Mouse (Mus musculus) kidney, embryonic 14.5 days (tissue): ENCODE measurements around the gene Plagl2. TPM values are rescaled to one million over a fixed set of nuclear protein-coding genes. Genes with fewer than 3 reads are reported as not detected.
A peak's percentile ranks its signal among the peaks of the same experiment; 100 is the strongest.
"Not testable (repeated sequence)": the region's sequence is repeated elsewhere in the genome, so short reads cannot be mapped to it uniquely, and the experiment has no call there.

Source experiments
- ATAC-seq: fragments of 200-750 bp; cut with Nextera tagmentation; 2 replicates; pipeline ENCODE4 v1.8.0; 2017; ENCODE audit warnings: moderate number of reproducible peaks, mild to moderate bottlenecking, moderate TSS enrichment, moderate library complexity; ENCODE audit not compliant: low FRiP score, low TSS enrichment
- H3K27ac ChIP-seq: fragments of 300-500 bp; sonication (generic); 2 replicates; pipeline ENCODE4 v1.5.1; 2014; ENCODE audit warnings: low read depth, mild to moderate bottlenecking, low read length, moderate library complexity, mixed read lengths
- H3K27me3 ChIP-seq: fragments of 300-500 bp; sonication (generic); 2 replicates; pipeline ENCODE4 v1.6.1; 2014; ENCODE audit warnings: mild to moderate bottlenecking, low read length; ENCODE audit not compliant: control insufficient read depth, insufficient read depth
- H3K36me3 ChIP-seq: fragments of 300-500 bp; sonication (generic); 2 replicates; pipeline ENCODE4 v1.6.1; 2014; ENCODE audit warnings: low read length, mixed read lengths; ENCODE audit not compliant: control insufficient read depth, insufficient read depth
- H3K4me1 ChIP-seq: fragments of 300-500 bp; sonication (generic); 2 replicates; pipeline ENCODE4 v1.6.1; 2014; ENCODE audit warnings: low read length, mixed read lengths; ENCODE audit not compliant: control insufficient read depth, insufficient read depth
- H3K4me2 ChIP-seq: fragments of 300-500 bp; sonication (generic); replicated peaks from 2 replicates; pipeline ENCODE4 v1.6.1; 2014; ENCODE audit warnings: low read depth, mild to moderate bottlenecking, low read length
- H3K4me3 ChIP-seq: fragments of 300-500 bp; sonication (generic); 2 replicates; pipeline ENCODE4 v1.5.1; 2014; ENCODE audit warnings: mild to moderate bottlenecking, low read length
- H3K9ac ChIP-seq: fragments of 300-500 bp; sonication (generic); 2 replicates; pipeline ENCODE4 v1.6.1; 2014; ENCODE audit warnings: low read depth, mild to moderate bottlenecking, low read length, moderate library complexity
- H3K9me3 ChIP-seq: fragments of 300-500 bp; sonication (generic); 2 replicates; pipeline ENCODE4 v1.6.1; 2016; ENCODE audit warnings: low read length; ENCODE audit not compliant: control insufficient read depth
- WGBS: fragments of 180-500 bp; shearing (Covaris S2); extraction: QIAGEN DNeasy Blood & Tissue Kit; methylation state at CpG from one replicate; pipeline ENCODE4 v1.1.7; 2014; 5-methylcytosine and 5-hydroxymethylcytosine counted together
- polyA plus RNA-seq: library from polyadenylated mRNA; unstranded; fragments of >200 nt; fragmentation: Nextera tagmentation; extraction: Ambion mirVana; gene quantifications from 2 replicates; pipeline ENCODE4 v1.2.1, GENCODE M21; 2014

Gene Plagl2
- 17.6 and 26.2 TPM in 2 replicates for polyA plus RNA-seq

DNA sequence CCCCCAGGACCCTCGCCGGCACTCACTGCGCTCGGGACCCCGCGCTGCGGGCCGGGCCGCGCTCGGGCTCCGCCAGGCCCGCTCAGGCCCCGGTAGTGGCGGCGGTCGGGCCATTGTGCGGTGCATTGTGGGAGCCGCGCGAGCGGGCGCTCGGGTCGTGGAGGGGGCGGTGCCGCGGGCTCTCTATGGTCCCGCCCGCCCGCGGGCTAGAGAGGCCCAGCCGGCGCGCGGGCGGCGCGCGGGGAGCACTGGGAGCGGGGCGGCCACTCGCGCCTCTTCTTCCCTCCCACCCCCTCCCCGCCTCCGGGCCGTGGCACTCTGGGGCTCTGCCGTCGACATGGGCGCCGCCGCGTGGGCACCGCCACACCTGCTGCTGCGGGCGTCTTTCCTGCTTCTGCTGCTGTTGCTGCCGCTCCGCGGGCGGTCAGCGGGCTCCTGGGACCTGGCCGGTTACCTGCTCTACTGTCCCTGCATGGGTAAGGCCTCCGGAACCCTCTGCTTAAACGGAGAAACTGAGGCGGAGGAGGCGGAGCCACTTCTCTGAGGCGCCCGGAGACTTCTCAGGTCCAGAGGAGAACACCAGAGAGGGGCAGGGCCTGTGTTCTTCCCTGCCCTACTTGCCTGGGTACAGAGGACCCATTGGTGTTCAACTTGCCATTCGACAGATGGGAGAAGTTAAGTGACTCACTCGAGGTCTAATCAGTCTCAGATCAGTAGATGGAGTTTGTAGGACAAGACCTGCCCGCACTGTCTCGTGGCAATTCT is at the start of gene Plagl2, which contains the start of gene Pofut1:
TSS of gene Plagl2 (minus strand) at position 177 of the 765 bp plus-strand sequence.
TSS of gene Pofut1 (plus strand) at position 284 of the 765 bp plus-strand sequence.
- Histone ChIP-seq H3K27me3 (no peaks in the 10 kb centered on the region), H3K4me2 (peak within 1 kb of the TSS; percentile 91), H3K4me3 (peak within 1 kb of the TSS; percentile 79), H3K27ac (peak within 1 kb of the TSS; percentile 85), H3K9me3 (no peaks in the 10 kb centered on the region), H3K4me1 (peaks cover 27% of the 10 kb centered on the region), H3K36me3 (peaks cover 27% of the 10 kb centered on the region), H3K9ac (peak within 1 kb of the TSS; percentile 91)
- peak; percentile 97 for ATAC-seq
- WGBS = under 1% methylated on average over 43 of the region's 72 CpGs

- Histone ChIP-seq H3K9ac (no peak overlapping the region), H3K4me1 (peaks cover 15% of the 10 kb centered on the region), H3K4me3 (no peak overlapping the region), H3K27ac (no peak overlapping the region), H3K4me2 (no peak overlapping the region), H3K36me3 (no peaks in the 10 kb centered on the region), H3K9me3 (no peaks in the 10 kb centered on the region), H3K27me3 (no peaks in the 10 kb centered on the region)
- no peak for ATAC-seq
- 34% methylated on average over 6 of the region's 6 CpGs for WGBS
Measured at GRCm38 (mm10) chr2:153287835-153288234, 46.6 kb upstream of the Plagl2 start.

DNA sequence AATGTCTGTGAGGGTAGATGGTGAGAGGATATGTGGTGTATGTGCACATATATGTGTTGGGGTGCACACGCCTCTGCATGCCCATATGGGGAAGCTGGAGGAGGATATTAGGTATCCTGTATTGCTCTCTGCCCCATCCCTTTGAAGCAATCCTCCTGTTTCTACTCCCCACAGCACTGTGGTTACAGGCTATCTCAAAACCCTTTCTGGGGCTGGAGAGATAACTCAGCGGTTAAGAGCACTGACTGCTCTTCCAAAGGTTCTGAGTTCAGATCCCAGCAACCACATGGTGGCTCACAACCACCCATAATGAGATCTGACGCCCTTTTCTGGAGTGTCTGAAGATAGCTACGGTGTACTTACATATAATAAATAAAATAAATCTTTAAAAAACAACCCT is 45.3 kb upstream of the Plagl2 start:
- no peak overlapping the region for H3K4me3 ChIP-seq
- H3K36me3 ChIP-seq = no peaks in the 10 kb centered on the region
- no peak for ATAC-seq
- WGBS = 88% methylated on average over 4 of the region's 4 CpGs
- no peaks in the 10 kb centered on the region for H3K27me3 ChIP-seq
- no peak overlapping the region for H3K9ac ChIP-seq
- H3K27ac ChIP-seq = no peak overlapping the region
- no peak overlapping the region for H3K4me2 ChIP-seq
- peaks cover 7% of the 10 kb centered on the region; the same call in 1 of the 2 replicates for H3K4me1 ChIP-seq
- H3K9me3 ChIP-seq = no peaks in the 10 kb centered on the region

DNA sequence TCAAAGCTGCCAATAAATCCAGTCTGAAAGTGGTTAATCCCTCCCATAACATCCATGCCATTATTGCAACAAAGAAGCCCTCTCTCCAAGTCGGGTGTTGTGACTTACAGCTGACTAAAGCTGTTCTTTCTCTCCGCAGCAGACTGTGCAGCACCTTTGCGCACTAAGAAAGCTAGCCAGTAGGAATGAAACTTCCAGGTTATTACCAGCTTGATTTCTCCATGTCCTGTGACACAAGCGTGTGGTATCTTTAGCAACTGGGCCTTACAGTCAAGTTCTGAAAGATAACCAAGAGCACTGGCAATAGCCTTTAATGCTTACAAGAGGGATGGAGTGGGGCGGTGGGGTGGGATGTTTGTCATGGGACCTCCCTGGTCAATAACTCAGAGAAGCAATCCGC is 42.7 kb upstream of the Plagl2 start:
- Histone ChIP-seq H3K9me3 (no peaks in the 10 kb centered on the region), H3K36me3 (no peaks in the 10 kb centered on the region), H3K4me2 (no peak overlapping the region), H3K4me1 (0 out of 2 replicates have a peak, but pooled peaks cover 7% of the 10 kb centered on the region), H3K27ac (no peak overlapping the region), H3K9ac (no peak overlapping the region), H3K4me3 (no peak overlapping the region), H3K27me3 (no peaks in the 10 kb centered on the region)
- no peak for ATAC-seq
- WGBS = 87% methylated on average over 6 of the region's 6 CpGs

DNA sequence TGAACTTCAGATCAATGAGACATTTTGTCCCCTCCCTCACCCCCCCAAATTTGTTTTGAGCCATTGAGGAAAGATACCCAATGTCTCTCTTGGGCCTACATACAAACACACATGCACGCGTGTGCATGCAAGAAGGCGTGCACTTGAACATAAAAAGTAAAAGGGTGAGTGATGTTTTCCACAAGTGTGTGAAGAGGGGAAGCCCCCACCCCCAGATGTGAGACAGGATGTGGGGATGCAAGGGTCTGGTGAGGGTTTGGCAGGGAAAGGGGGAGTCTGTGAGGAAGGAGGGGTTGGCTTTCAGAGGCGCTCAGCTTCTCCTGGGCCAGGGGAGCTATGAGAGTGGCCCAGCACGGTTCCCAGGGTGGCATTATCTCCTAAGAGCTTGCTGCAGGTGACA is 37.1 kb upstream of the Plagl2 start:
- Histone ChIP-seq H3K9me3 (no peaks in the 10 kb centered on the region), H3K27ac (no peak overlapping the region), H3K27me3 (no peaks in the 10 kb centered on the region), H3K36me3 (no peaks in the 10 kb centered on the region), H3K4me1 (no peaks in the 10 kb centered on the region), H3K4me2 (no peak overlapping the region), H3K4me3 (no peak overlapping the region), H3K9ac (no peak overlapping the region)
- 85% methylated on average over 5 of the region's 5 CpGs for WGBS
- no peak for ATAC-seq

DNA sequence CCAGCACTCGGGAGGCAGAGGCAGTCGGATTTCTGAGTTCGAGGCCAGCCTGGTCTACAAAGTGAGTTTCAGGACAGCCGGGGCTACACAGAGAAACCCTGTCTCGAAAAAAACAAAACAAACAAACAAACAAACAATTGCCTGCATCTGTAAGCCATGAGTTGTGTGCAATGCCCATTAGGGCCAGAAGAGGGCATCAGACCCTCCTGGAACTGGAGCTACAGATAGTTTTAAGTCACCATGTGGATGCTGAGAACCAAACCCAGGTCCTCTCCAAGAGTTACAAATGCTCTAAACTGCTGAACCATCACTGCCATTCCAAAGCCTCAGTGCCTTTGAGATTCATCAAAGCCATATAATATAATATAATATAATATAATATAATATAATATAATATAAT is 35.6 kb upstream of the Plagl2 start:
- ATAC-seq = not testable (repeated sequence)

GRCm38 (mm10) chr2:153276440-153276839 is 35.2 kb upstream of the Plagl2 start:
- no peak for ATAC-seq
- no peak overlapping the region for H3K4me2 ChIP-seq
- no peaks in the 10 kb centered on the region for H3K36me3 ChIP-seq
- H3K4me1 ChIP-seq = no peaks in the 10 kb centered on the region
- H3K4me3 ChIP-seq = no peak overlapping the region
- H3K9ac ChIP-seq = no peak overlapping the region
- H3K9me3 ChIP-seq = no peaks in the 10 kb centered on the region
- H3K27ac ChIP-seq = no peak overlapping the region
- 91% methylated on average over 8 of the region's 8 CpGs for whole genome bisulfite sequencing
- H3K27me3 ChIP-seq = no peaks in the 10 kb centered on the region

More for the DNA sequence above, 35.6 kb upstream of the Plagl2 start:
- H3K9me3 ChIP-seq, H3K4me2 ChIP-seq, H3K4me1 ChIP-seq, H3K27me3 ChIP-seq, H3K27ac ChIP-seq, H3K36me3 ChIP-seq, H3K4me3 ChIP-seq, H3K9ac ChIP-seq: not testable (repeated sequence)
- WGBS = 93% methylated on average over 5 of the region's 5 CpGs

DNA sequence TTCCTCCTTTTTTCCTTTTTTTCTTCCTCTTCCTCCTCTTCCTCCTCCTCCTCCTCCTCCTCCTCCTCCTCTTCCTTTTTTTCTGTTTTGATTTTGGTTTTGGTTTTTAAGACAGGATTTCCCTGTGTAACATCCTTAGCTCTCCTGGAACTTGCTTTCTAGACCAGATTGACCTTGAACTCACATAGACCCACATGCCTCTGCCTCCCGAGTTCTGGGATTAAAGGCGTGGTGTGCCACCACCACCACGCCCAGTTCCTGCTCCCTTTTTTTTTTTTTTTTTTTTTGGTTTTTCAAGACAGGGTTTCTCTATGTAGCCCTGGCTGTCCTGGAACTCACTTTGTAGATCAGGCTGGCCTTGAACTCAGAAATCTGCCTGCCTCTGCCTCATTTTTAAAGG is 34.4 kb upstream of the Plagl2 start:
- not testable (repeated sequence) for ATAC-seq, H3K4me2 ChIP-seq, H3K4me1 ChIP-seq, H3K27me3 ChIP-seq, H3K27ac ChIP-seq, H3K9ac ChIP-seq, H3K4me3 ChIP-seq, H3K36me3 ChIP-seq, H3K9me3 ChIP-seq
- WGBS = 70% methylated on average over 3 of the region's 3 CpGs

- ATAC-seq = no peak
- H3K27ac ChIP-seq = no peak overlapping the region
- 81% methylated on average over 6 of the region's 6 CpGs for WGBS
- no peaks in the 10 kb centered on the region for H3K36me3 ChIP-seq
- H3K27me3 ChIP-seq = no peaks in the 10 kb centered on the region
- H3K9ac ChIP-seq = no peak overlapping the region
- H3K4me1 ChIP-seq = no peaks in the 10 kb centered on the region
- H3K4me2 ChIP-seq = no peak overlapping the region
- no peak overlapping the region for H3K4me3 ChIP-seq
- H3K9me3 ChIP-seq = no peaks in the 10 kb centered on the region
Measured at GRCm38 (mm10) chr2:153274919-153275247, 33.7 kb upstream of the Plagl2 start.
